Mouse (Mus musculus) liver, postnatal 0 days (tissue): ENCODE results near the gene Zfp148.

Source experiments
- CTCF ChIP-seq: sonication (generic); IDR thresholded peaks from 2 replicates; pipeline ENCODE4 v1.5.1; 2016; ENCODE audit warnings: antibody characterized with exemption, low read depth
- EP300 ChIP-seq: IDR thresholded peaks from 2 replicates; pipeline ENCODE4 v1.6.1; 2016; ENCODE audit warnings: antibody characterized with exemption, low read depth, mild to moderate bottlenecking

GRCm38 (mm10) chr16:33517627-33518026, 137.0 kb downstream of the Zfp148 start:
- TF ChIP-seq CTCF (no peak), EP300 (no peak)
